Mouse (Mus musculus) neural tube, embryonic 15.5 days (tissue): ENCODE data around the gene Nkx6-2. TPM values are rescaled to one million over a fixed set of nuclear protein-coding genes. Genes with fewer than 3 reads are reported as not detected.

Experiments used
- ATAC-seq: fragments of 200-750 bp; cut with Nextera tagmentation; 2 replicates; pipeline ENCODE4 v1.8.0; 2017; ENCODE audit warnings: mild to moderate bottlenecking, moderate TSS enrichment, moderate library complexity; ENCODE audit not compliant: low FRiP score
- H3K27ac ChIP-seq: fragments of 300-500 bp; sonication (generic); replicated peaks from 2 replicates; pipeline ENCODE4 v1.5.1; 2015; ENCODE audit warnings: mild to moderate bottlenecking, inconsistent platforms
- H3K27me3 ChIP-seq: fragments of 300-500 bp; sonication (generic); replicated peaks from 2 replicates; pipeline ENCODE4 v1.6.1; 2015; ENCODE audit warnings: inconsistent platforms
- H3K36me3 ChIP-seq: fragments of 300-500 bp; sonication (generic); 2 replicates; pipeline ENCODE4 v1.6.1; 2015; ENCODE audit warnings: inconsistent platforms
- H3K4me1 ChIP-seq: fragments of 300-500 bp; sonication (generic); 2 replicates; pipeline ENCODE4 v1.6.1; 2015; ENCODE audit warnings: inconsistent platforms
- H3K4me2 ChIP-seq: fragments of 300-500 bp; sonication (generic); 2 replicates; pipeline ENCODE4 v1.6.1; 2015; ENCODE audit warnings: inconsistent platforms, mild to moderate bottlenecking, moderate library complexity
- H3K4me3 ChIP-seq: fragments of 300-500 bp; sonication (generic); replicated peaks from 2 replicates; pipeline ENCODE4 v1.5.1; 2015; ENCODE audit warnings: mild to moderate bottlenecking, inconsistent platforms
- H3K9ac ChIP-seq: fragments of 300-500 bp; sonication (generic); replicated peaks from 2 replicates; pipeline ENCODE4 v1.6.1; 2015; ENCODE audit warnings: mild to moderate bottlenecking, inconsistent platforms
- H3K9me3 ChIP-seq: fragments of 300-500 bp; sonication (generic); replicated peaks from 2 replicates; pipeline ENCODE4 v1.6.1; 2016; ENCODE audit warnings: inconsistent platforms
- WGBS: fragments of 180-500 bp; shearing (Covaris S2); methylation state at CpG from one replicate; pipeline ENCODE4 v1.1.7; 2015; ENCODE audit warnings: mixed read lengths; 5-methylcytosine and 5-hydroxymethylcytosine counted together
- polyA plus RNA-seq: library from polyadenylated mRNA; unstranded; fragments of >200 nt; fragmentation: Nextera tagmentation; extraction: Ambion mirVana; gene quantifications from 2 replicates; pipeline ENCODE4 v1.2.1, GENCODE M21; 2015

Gene Nkx6-2
- polyA plus RNA-seq, 1 experiment from 2014 or later: 7.8 TPM

DNA sequence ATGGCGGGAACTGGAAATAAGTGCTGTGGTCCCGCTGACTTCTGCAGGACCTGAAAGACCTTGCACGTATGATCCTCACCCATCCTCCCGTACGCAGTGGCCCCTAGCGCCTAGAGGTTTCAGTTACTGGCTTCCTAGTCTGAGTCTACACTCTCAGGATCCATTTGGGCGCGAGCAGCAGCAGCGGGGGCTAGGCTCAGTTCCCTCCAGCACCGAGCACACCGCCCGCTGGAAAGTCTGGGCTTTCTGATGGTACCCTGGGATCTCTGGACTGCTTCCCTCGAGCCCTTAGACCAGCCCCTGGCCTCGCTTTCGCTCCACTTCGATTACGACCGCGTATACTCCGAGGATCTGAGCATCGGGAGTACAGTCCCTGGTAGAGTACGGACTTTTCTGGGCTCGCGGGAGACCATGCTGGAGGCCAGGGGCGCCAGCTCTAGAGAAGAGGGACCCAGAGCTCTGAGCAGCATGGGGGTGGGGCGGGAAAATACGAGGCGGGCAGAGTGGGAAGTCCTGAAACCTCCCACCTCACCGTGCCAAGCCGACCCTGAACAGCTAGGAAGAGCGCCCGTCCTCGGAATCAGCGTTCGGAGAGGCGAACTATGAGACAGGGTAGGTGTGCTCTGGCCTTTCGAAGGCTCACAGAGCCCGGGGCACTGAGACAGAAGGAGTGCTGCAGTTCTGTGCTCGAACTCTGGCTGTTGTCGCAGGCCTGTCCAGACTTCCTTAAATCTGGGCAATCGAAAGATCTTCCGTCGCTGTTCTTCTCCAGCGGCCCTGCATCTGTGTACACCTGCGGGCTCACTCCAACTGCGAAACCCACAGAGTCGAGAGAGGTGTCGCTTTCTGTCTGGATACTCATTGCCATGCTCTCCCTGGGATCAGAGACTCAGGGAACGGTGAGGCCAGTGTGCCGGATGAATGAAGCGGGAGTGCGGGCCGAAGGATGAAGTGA, 1.9 kb upstream of the Nkx6-2 start:
- ATAC-seq: no peak
- Histone ChIP-seq H3K9me3 (no peaks in the 10 kb centered on the region), H3K9ac (no peak overlapping the region), H3K27ac (no peak overlapping the region), H3K4me2 (no peak overlapping the region), H3K4me1 (peaks cover 42% of the 10 kb centered on the region), H3K4me3 (0 out of 2 replicates have a peak overlapping the region, but pooled peaks have one; percentile 2), H3K27me3 (peaks cover 99% of the 10 kb centered on the region), H3K36me3 (no peaks in the 10 kb centered on the region)
- 1% methylated on average over 53 of the region's 53 CpGs for WGBS

DNA sequence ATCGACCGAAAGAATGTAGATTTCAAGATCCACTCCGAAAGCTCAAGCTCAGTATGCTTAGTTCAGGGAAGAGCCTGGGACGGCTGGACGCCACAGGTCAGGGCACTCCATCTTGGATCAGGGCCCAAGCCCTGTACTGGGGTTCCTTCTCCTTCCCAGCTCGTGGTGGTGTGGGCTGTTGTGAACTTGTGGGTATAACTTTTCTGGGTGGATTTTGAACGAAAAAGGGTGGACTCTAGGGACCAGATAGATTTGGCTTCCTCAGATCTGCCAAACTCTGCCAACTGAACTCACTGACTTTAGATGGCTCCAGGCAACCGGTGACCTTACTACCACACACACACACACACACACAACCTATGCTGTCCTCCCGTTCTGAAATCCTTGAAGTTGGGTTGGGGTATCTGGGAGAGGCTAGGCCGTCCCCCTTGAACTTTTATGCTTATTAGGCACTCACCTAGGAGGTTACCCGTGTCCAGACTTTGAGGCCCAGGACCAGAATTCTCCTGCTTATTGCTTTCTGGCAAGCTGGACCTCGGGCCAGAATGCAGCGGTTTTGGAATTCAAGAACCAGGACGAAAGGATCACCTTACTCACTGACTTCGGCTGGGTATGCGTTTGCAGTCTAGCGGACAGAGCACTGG, 619 bp upstream of the Nkx6-2 start:
- Histone ChIP-seq H3K9ac (no peak overlapping the region), H3K4me2 (peak overlapping the region; percentile 54), H3K27me3 (peaks cover 99% of the 10 kb centered on the region), H3K9me3 (no peaks in the 10 kb centered on the region), H3K27ac (no peak overlapping the region), H3K36me3 (no peaks in the 10 kb centered on the region; the same call in 1 of the 2 replicates), H3K4me1 (peaks cover 42% of the 10 kb centered on the region), H3K4me3 (no peak overlapping the region; the same call in 1 of the 2 replicates)
- WGBS: 8% methylated on average over 17 of the region's 17 CpGs
- no peak for ATAC-seq

DNA sequence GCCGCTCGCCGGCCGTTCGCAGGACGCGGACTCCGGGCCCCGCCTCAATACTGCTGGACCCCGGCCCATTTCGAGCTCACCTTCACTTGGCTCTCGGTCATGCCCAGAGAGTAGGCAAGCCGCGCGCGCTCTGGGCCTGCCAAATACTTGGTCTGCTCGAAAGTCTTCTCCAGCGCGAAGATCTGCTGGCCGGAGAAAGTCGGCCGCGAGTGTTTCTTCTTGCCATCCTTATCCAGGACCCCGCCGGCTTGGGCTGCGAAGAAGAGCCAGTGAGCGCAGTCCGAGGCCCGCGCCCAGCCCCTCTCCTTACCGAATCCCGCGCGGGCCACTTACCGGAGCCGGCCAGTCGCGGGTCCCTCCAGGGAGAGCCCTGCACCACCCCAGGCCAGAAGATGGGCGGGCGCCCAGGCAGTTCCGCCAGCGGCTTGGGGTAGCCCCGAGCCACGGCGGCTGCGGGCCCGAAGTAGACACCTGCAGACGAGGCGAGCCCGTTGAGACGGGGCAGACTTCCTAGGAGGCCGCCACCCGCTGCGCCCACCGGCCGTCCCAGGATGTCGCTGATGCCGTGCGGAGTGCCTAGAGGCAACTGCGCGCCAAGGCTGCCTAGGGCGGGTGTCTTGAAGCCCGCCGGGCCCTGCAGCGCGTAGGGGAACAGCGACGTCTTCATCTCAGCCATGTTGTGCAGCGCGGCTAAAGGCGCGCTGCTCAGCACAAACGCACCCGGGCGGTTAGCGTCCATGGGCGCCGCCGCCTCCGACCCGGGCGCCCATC, 611 bp downstream of the Nkx6-2 start:
- H3K9ac ChIP-seq: no peak overlapping the region
- H3K4me3 ChIP-seq: peak overlapping the region; percentile 33
- no peak for ATAC-seq
- no peaks in the 10 kb centered on the region for H3K9me3 ChIP-seq
- H3K27ac ChIP-seq: no peak overlapping the region
- H3K36me3 ChIP-seq: no peaks in the 10 kb centered on the region; the same call in 1 of the 2 replicates
- under 1% methylated on average over 81 of the region's 82 CpGs for WGBS
- peaks cover 99% of the 10 kb centered on the region for H3K27me3 ChIP-seq
- H3K4me1 ChIP-seq: peaks cover 37% of the 10 kb centered on the region
- H3K4me2 ChIP-seq: peak overlapping the region; percentile 54

DNA sequence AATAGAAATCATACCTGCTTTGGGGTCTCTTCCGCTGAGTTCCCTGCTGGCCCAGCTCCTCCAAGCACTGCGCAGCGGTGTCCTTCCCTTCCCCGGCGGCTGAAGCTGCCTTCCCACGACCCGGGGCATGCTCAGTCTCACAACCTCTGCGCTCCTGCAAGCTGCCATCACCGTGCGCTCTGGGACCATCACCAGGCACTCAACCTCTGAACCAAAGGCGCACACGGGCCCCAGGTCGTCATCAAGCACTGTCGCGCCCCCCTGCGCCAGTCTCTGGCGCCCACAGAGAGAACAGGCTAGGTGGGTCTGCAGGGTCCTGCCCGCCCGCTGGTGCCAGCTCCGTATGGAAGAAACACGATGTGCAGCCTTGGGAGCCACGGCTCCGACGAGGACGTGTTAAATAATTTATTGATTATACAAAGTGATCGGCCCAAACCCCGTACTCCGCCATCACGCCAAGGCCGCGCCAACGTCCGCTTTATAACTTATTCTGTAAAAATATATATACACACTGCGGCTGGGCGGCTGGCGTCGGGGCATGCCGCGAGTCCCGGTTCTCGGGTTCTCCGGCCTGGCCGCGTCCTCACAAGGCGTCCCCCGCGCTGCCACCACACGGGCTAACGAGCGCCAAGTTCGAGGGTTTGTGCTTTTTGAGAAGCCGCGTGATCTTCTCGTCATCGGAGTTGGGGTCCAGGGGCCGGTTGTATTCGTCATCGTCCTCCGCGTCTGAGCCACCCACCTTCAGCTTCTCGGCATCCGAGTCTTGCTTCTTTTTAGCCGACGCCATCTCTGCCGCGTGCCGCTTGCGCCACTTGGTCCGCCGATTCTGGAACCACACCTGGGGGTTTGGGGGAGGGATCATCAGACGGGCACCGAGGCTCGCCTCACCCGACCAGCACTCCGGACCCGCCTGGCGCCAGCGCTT, 1.5 kb downstream of the Nkx6-2 start:
- H3K9me3 ChIP-seq: no peaks in the 10 kb centered on the region
- no peak overlapping the region for H3K9ac ChIP-seq
- ATAC-seq: no peak
- H3K27me3 ChIP-seq: peaks cover 99% of the 10 kb centered on the region
- 2% methylated on average over 78 of the region's 78 CpGs for WGBS
- peak overlapping the region; percentile 54 for H3K4me2 ChIP-seq
- H3K27ac ChIP-seq: no peak overlapping the region
- H3K4me3 ChIP-seq: peak overlapping the region; percentile 33
- peaks cover 37% of the 10 kb centered on the region for H3K4me1 ChIP-seq
- no peaks in the 10 kb centered on the region; the same call in 1 of the 2 replicates for H3K36me3 ChIP-seq

DNA sequence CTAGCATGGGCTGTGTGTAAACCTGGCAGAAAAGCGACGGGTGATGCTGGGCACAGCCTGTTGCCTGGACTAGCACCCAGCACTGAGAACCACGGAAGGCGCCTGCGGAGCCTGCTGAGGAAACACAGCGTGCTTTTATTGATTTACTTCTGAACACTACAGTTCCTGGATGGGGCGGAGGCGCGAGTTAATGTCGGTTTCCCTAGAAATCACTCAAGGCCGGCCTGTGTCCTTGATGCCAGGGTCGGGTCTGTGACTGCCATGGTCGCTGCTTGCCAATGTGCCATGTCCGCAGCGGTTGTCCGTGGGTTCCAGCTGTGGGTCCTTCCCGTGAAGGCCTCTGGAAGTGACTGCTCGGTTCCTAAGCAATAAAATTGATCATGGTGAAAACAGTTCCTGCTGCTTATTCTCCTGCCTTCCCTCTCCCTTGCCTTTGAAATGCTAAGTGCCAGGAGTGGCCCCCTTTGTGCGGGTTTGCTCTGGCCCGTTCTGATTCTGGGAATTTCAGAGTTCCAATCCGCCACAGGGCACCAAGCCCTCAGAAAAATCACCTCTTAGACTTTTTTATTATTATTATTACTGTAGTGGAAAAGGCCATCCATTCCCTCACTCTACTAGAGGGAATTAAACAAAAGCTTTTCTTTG, 3.2 kb downstream of the Nkx6-2 start:
- Histone ChIP-seq H3K27me3 (peaks cover 99% of the 10 kb centered on the region), H3K4me1 (peaks cover 28% of the 10 kb centered on the region), H3K9me3 (no peaks in the 10 kb centered on the region), H3K4me2 (no peak overlapping the region), H3K36me3 (no peaks in the 10 kb centered on the region; the same call in 1 of the 2 replicates), H3K4me3 (no peak overlapping the region), H3K9ac (no peak overlapping the region), H3K27ac (no peak overlapping the region)
- 52% methylated on average over 21 of the region's 21 CpGs for WGBS
- no peak for ATAC-seq

DNA sequence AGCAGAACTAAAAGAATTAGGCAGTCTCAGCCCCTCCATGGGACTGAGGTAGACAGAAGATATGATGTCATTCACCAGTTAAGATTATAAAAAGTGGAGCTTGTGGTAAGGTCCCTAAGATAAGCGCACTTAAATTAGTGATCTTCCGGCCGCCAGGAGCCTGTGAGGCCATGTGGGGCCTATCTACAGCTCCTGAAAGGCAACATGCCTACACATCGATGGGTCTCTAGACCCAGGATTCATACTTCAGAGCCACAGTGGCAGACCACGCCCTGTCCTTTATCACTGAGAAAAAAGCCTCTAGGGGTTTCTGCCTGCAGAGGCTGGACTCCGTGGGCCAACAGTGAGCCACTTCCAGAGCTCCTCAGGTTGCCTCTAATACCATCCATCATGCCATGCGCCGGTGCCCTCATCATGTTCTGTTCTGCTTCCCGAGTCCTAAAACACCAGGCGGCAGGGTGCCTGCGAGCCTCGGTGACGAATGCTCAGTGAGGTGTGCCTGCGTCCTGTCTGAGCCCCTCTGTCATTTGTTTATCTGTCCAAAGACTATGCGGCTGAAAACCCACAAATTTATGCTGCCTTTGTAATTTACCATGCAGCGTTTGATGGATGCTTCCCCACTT, 6.4 kb downstream of the Nkx6-2 start:
- Histone ChIP-seq H3K9me3 (no peaks in the 10 kb centered on the region), H3K36me3 (no peaks in the 10 kb centered on the region; the same call in 1 of the 2 replicates), H3K4me3 (no peak overlapping the region), H3K4me1 (peaks cover 6% of the 10 kb centered on the region), H3K27me3 (peaks cover 93% of the 10 kb centered on the region), H3K9ac (no peak overlapping the region), H3K27ac (no peak overlapping the region), H3K4me2 (no peak overlapping the region)
- ATAC-seq: no peak
- 69% methylated on average over 16 of the region's 16 CpGs for WGBS

DNA sequence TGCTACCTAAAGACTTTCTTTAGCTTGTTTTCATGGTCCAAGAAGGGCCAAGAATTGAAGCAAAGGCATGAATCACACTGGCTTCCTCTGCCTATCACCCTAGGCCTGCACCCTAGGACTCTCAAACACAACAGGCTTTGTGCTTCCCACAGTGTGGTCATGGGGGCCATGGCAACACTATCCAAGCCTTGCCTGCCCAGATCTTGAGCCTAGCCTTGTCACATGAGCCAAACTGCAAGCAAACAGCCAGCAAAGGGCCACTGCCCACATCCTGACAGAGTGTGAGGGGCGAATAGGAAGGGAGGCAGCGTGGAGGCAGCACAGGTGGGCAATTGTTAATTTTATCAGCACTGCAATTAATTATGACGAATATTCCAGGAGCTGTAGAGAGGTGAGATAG, 9.9 kb downstream of the Nkx6-2 start:
- WGBS: 85% methylated on average over 3 of the region's 3 CpGs
- Histone ChIP-seq H3K4me2 (no peak overlapping the region), H3K4me3 (no peak overlapping the region), H3K27me3 (peaks cover 73% of the 10 kb centered on the region), H3K4me1 (no peaks in the 10 kb centered on the region), H3K9ac (no peak overlapping the region), H3K27ac (no peak overlapping the region), H3K36me3 (no peaks in the 10 kb centered on the region), H3K9me3 (no peaks in the 10 kb centered on the region)
- ATAC-seq: no peak

DNA sequence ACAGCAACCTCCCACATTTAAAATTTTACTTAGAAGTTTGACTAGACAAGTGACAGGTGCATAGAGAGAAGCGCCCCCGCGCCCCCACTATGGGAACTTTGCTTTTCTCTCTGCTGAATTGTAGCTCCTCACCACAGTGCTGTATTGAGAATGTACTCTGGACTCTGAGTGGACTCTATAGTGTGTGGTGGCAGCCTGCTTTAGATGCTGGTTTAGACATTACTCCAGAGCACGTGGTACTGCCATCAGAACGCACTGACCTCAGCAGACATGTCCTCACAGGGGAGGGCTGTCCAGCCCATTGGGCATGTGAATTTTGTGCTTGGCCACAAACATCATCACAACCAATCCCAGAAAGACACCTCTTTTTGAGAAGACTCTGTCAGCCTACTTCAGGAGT, 11.8 kb downstream of the Nkx6-2 start:
- Histone ChIP-seq H3K36me3 (no peaks in the 10 kb centered on the region), H3K4me1 (no peaks in the 10 kb centered on the region), H3K9me3 (no peaks in the 10 kb centered on the region), H3K4me3 (no peak overlapping the region), H3K27ac (no peak overlapping the region), H3K4me2 (no peak overlapping the region), H3K9ac (no peak overlapping the region), H3K27me3 (peaks cover 55% of the 10 kb centered on the region)
- no peak for ATAC-seq
- 96% methylated on average over 5 of the region's 5 CpGs for WGBS

DNA sequence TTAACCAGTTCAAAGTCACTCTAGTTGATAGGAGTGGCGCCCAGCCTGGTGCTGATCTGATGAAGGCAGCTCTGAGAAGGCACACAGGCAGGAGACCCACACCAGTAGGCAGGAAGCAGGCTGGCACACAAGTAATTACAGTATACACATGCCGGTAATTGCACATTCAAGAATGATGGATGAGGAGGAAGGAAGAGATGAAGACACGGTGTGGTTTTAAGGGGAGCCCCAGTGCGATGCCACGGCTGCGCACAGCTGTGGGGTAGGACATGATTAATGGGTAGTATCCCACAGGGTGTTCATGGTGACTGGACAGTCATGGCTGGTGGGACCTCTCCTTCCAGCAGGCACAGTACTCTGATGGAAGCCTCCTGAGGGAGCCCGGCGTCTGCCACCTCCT, 16.1 kb downstream of the Nkx6-2 start:
- Histone ChIP-seq H3K4me3 (no peak overlapping the region), H3K4me1 (no peaks in the 10 kb centered on the region), H3K27ac (no peak overlapping the region), H3K9ac (no peak overlapping the region), H3K27me3 (peaks cover 28% of the 10 kb centered on the region), H3K9me3 (no peaks in the 10 kb centered on the region), H3K4me2 (no peak overlapping the region), H3K36me3 (no peaks in the 10 kb centered on the region)
- ATAC-seq: no peak
- WGBS: 51% methylated on average over 8 of the region's 8 CpGs

DNA sequence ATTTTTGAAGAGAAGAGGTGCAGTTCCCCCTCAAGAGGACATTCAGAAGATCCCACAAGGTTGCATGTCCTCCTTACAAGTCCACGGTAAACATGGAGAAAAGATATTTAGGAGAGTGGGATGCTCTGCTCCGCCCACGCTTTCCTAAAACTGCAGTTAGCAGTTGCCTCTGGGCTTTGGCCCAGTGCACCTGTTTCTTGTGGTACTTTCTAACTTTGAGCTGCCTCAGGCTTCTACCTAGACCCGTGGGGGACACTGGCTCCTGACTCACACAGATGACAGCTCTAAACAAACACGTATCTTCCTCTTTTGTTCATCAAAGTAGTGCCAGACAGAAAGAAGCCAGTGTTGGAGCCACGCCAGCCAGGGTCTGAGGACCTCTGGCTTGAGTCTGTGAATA, 16.6 kb downstream of the Nkx6-2 start:
- H3K9ac ChIP-seq: no peak overlapping the region
- no peak overlapping the region for H3K4me2 ChIP-seq
- peaks cover 28% of the 10 kb centered on the region for H3K27me3 ChIP-seq
- no peak for ATAC-seq
- H3K4me3 ChIP-seq: no peak overlapping the region
- H3K27ac ChIP-seq: no peak overlapping the region
- H3K4me1 ChIP-seq: no peaks in the 10 kb centered on the region
- no peaks in the 10 kb centered on the region for H3K9me3 ChIP-seq
- H3K36me3 ChIP-seq: no peaks in the 10 kb centered on the region
- 77% methylated on average over 6 of the region's 6 CpGs for WGBS
